11 mouse cellular contexts compared by ENCODE assay signal in the genomic region with DNA sequence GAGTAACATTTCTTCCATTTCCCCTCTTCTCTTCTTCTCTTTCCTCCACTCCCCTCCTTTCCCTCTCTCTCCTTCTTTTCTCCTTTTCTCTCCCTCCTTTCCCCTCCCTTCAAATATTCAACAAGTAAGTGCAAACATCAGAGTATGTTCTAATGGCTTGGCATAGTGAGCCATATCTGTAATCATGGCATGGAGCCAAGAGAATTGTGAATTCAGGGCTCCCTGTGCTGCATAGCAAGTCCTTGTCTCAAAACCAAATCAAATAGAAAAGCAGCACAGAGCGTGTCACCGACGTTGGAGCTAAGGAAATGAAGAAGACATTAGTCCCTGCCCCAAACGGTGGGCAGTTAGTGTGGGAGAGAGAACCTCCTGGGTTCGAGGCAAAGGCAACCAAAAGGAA.
"Had no signal": no experiment of that assay in that cellular context is flagged by ENCODE, and none has a peak within 500 bp of the region (broad histone marks: within the 10 kb centered on the region; RNA-seq: fewer than 3 reads in every experiment).

No protein-coding gene starts in this region.

- H3K36me3 ChIP-seq: kidney, embryonic 15.5 days; limb, embryonic 12.5 days; liver, embryonic 15.5 days; lung, embryonic 15.5 days had no signal

- DNase-seq: kidney, adult 2 months; kidney, postnatal 14 days; liver; right cerebral cortex, postnatal 14 days; thymus, postnatal 36 days had no signal

- H3K27ac ChIP-seq: kidney, embryonic 15.5 days; limb, embryonic 12.5 days; liver, embryonic 15.5 days; lung, embryonic 15.5 days had no signal

- H3K9me3 ChIP-seq: kidney, embryonic 15.5 days; limb, embryonic 12.5 days; liver, embryonic 15.5 days; lung, embryonic 15.5 days had no signal

- H3K27me3 ChIP-seq: kidney, embryonic 15.5 days; limb, embryonic 12.5 days; liver, embryonic 15.5 days; lung, embryonic 15.5 days had no signal

- H3K9ac ChIP-seq: kidney, embryonic 15.5 days; limb, embryonic 12.5 days; liver, embryonic 15.5 days; lung, embryonic 15.5 days had no signal

- ATAC-seq: intestine, embryonic 16.5 days; midbrain, embryonic 16.5 days had no signal

- H3K4me1 ChIP-seq: kidney, embryonic 15.5 days; limb, embryonic 12.5 days; liver, embryonic 15.5 days had no signal

- H3K4me3 ChIP-seq: kidney, embryonic 15.5 days; limb, embryonic 12.5 days; liver, embryonic 15.5 days; lung, embryonic 15.5 days had no signal

- H3K4me2 ChIP-seq: kidney, embryonic 15.5 days; limb, embryonic 12.5 days; liver, embryonic 15.5 days; lung, embryonic 15.5 days had no signal
